Mouse (Mus musculus): ENCODE measurements around the gene Vav2. TPM values are rescaled to one million over a fixed set of nuclear protein-coding genes. Genes with fewer than 3 reads are reported as not detected.
A peak's percentile ranks its signal among the peaks of the same experiment; 100 is the strongest.

Gene Vav2
- polyA plus RNA-seq, 1 experiment from 2014 or later = 13.9 TPM

DNA sequence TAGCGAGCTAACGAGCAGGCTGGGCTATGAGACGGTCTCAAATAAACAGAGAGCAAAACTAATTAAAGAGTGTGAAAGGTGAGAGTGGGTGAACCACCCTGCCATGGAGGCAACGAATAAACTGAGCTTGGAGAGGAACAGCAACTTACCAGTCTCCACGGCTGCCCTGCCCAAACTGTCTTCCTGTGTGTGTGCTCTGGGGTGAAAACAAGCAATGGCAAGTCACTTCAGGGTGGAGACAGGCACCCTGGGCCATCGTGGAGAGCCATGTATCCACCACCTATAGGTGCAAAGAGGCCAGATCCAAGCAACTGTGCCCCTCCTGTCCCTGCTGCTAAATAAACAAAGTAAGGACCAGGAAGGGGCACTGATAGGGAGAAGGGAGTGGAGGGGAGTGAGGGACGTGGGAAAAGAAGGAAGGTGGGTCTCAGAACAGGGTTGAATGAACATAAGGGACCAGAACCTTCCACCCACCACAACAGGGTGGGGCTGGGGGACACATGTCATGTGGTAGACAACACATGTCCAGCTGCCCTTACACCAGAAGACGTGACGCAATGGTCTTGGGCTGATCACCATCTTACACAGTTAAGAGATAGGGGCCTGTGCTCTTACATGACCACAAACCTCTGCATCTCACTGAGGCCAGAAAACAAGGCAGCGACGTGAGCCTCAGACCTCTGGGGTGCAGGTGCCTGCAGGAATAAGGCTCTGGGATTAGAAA, 11.6 kb downstream of the Vav2 start:
- Histone ChIP-seq H3K9me3 (no peaks in the 10 kb centered on the region), H3K27me3 (replicated peaks) (no peaks in the 10 kb centered on the region), H3K27ac (peak overlapping the region; percentile 37), H3K4me2 (no peak overlapping the region), H3K4me3 (no peak overlapping the region), H3K36me3 (replicated peaks) (no peaks in the 10 kb centered on the region), H3K9ac (no peak overlapping the region), H3K4me1 (peaks cover 64% of the 10 kb centered on the region)
- WGBS = 71% methylated on average over 11 of the region's 11 CpGs
- no peak for ATAC-seq (replicated peaks)

- Histone ChIP-seq H3K9ac (no peak overlapping the region), H3K27ac (peak overlapping the region; percentile 37), H3K4me1 (peaks cover 65% of the 10 kb centered on the region), H3K4me2 (peak overlapping the region; percentile 0; the same call in 1 of the 2 replicates), H3K36me3 (replicated peaks) (no peaks in the 10 kb centered on the region), H3K27me3 (replicated peaks) (no peaks in the 10 kb centered on the region), H3K9me3 (no peaks in the 10 kb centered on the region), H3K4me3 (no peak overlapping the region)
- peak; percentile 82 for ATAC-seq (replicated peaks)
- WGBS = 12% methylated on average over 16 of the region's 16 CpGs
These were observed 12.7 kb downstream of the Vav2 start for GRCm38 (mm10) chr2:27413936-27414657.

GRCm38 (mm10) chr2:27413582-27413935, 13.3 kb downstream of the Vav2 start:
- H3K27ac ChIP-seq = peak overlapping the region; percentile 37
- ATAC-seq (replicated peaks) = no peak
- H3K9ac ChIP-seq = no peak overlapping the region
- no peaks in the 10 kb centered on the region for H3K27me3 ChIP-seq (replicated peaks)
- no peak overlapping the region for H3K4me2 ChIP-seq
- H3K4me3 ChIP-seq = no peak overlapping the region
- WGBS = 11% methylated on average over 2 of the region's 2 CpGs
- no peaks in the 10 kb centered on the region for H3K9me3 ChIP-seq
- H3K36me3 ChIP-seq (replicated peaks) = no peaks in the 10 kb centered on the region
- peaks cover 65% of the 10 kb centered on the region for H3K4me1 ChIP-seq

DNA sequence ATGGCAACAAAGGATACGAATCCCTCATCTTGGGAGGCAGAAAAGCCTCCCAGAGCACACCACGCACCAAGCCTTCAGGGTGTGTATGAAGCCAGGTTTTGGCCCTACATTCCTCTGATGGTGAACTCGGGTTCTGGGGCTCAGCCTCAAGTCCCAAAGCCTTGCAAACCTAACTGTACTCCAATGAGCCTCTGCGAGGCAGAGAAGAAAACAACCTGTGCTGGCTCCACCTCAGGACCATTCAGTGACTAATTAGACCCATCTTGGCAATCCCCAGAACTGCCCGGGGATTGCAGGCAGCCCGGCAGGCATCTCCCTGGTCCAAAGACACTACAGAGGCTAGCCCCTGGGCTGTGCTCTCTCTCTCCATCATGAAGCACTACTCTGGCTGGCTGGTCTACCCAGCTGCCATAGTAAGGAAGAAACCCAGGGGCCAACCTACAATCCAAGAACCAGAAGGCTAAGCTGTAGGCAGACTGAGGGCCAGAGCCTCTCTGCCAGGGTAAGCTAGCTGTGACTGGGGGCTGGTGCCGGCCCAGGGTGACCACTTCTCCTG, 14.5 kb downstream of the Vav2 start:
- Histone ChIP-seq H3K4me2 (no peak overlapping the region), H3K9me3 (no peaks in the 10 kb centered on the region), H3K27me3 (replicated peaks) (no peaks in the 10 kb centered on the region), H3K4me1 (peaks cover 64% of the 10 kb centered on the region), H3K4me3 (no peak overlapping the region), H3K27ac (peak overlapping the region; percentile 57), H3K36me3 (replicated peaks) (no peaks in the 10 kb centered on the region), H3K9ac (no peak overlapping the region)
- 11% methylated on average over 7 of the region's 7 CpGs for WGBS
- ATAC-seq (replicated peaks) = no peak

GRCm38 (mm10) chr2:27411688-27412174, 15.1 kb downstream of the Vav2 start:
- Histone ChIP-seq H3K27me3 (replicated peaks) (no peaks in the 10 kb centered on the region), H3K9ac (no peak overlapping the region), H3K4me3 (no peak overlapping the region), H3K9me3 (no peaks in the 10 kb centered on the region), H3K36me3 (replicated peaks) (no peaks in the 10 kb centered on the region), H3K27ac (peak overlapping the region; percentile 57), H3K4me2 (no peak overlapping the region), H3K4me1 (peaks cover 64% of the 10 kb centered on the region)
- 0 out of 2 replicates have a peak, but pooled peaks have one; percentile 19 for ATAC-seq (replicated peaks)
- whole genome bisulfite sequencing = 17% methylated on average over 8 of the region's 8 CpGs

GRCm38 (mm10) chr2:27410518-27411140, 16.2 kb downstream of the Vav2 start:
- Histone ChIP-seq H3K27me3 (replicated peaks) (no peaks in the 10 kb centered on the region), H3K4me2 (no peak overlapping the region), H3K9me3 (no peaks in the 10 kb centered on the region), H3K4me1 (peaks cover 58% of the 10 kb centered on the region), H3K27ac (no peak overlapping the region), H3K4me3 (no peak overlapping the region), H3K36me3 (replicated peaks) (no peaks in the 10 kb centered on the region), H3K9ac (no peak overlapping the region)
- no peak for ATAC-seq (replicated peaks)
- 92% methylated on average over 6 of the region's 6 CpGs for whole genome bisulfite sequencing

- no peak overlapping the region for H3K9ac ChIP-seq
These were observed 18.6 kb downstream of the Vav2 start for GRCm38 (mm10) chr2:27408194-27408593.

GRCm38 (mm10) chr2:27406928-27407327, 19.9 kb downstream of the Vav2 start:
- H3K36me3 ChIP-seq (replicated peaks) = no peaks in the 10 kb centered on the region
- H3K4me2 ChIP-seq = no peak overlapping the region
- no peak overlapping the region for H3K9ac ChIP-seq
- no peak overlapping the region for H3K4me3 ChIP-seq
- ATAC-seq (replicated peaks) = no peak
- no peaks in the 10 kb centered on the region for H3K9me3 ChIP-seq
- H3K27ac ChIP-seq = no peak overlapping the region
- H3K4me1 ChIP-seq = peaks cover 35% of the 10 kb centered on the region
- 95% methylated on average over 5 of the region's 5 CpGs for WGBS
- H3K27me3 ChIP-seq (replicated peaks) = no peaks in the 10 kb centered on the region

More at GRCm38 (mm10) chr2:27408194-27408593, 18.6 kb downstream of the Vav2 start:
- H3K27ac ChIP-seq = no peak overlapping the region
- no peaks in the 10 kb centered on the region for H3K36me3 ChIP-seq (replicated peaks)
- no peaks in the 10 kb centered on the region for H3K9me3 ChIP-seq
- H3K4me2 ChIP-seq = no peak overlapping the region
- H3K4me1 ChIP-seq = peaks cover 46% of the 10 kb centered on the region
- no peak overlapping the region for H3K4me3 ChIP-seq
- no peak for ATAC-seq (replicated peaks)
- H3K27me3 ChIP-seq (replicated peaks) = no peaks in the 10 kb centered on the region
- WGBS = 77% methylated on average over 3 of the region's 3 CpGs

DNA sequence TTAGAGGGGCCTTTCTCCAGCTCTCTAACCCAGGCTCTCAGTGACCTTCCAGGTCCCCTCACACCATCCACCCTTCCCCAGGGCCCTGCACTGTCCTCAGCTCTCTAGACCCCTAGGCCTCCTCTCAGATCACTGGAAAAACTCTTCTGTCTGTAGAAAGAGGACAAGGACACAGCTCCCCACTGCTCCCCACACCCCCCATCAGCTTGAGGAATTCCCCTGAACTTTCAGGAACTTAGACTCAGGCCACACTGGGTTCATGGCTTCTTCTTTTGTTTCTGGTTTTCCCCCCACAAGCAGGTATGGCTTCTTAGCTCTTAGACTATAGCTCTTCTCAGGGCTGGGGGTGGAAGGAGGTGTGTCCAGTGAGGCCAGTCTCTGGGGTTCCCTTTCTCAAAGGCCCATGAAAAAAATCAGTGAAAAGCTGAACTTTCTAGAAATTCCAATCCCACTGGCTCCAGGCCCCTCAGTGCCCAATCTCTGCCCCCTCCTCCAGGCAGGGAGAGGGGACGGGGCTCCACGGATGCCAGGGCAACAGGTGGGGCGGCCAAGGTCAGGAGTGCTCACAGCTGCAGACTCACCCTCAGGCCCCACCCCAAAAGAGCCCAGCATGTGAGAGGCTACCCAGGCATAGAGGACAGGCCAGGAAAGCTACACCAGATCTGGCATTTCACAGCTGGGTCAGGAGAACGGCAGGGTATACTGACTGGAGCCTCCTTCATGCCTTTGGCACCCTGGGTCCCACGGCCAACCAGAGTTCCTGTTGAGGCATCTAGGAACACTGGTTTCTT, 21.5 kb downstream of the Vav2 start:
- Histone ChIP-seq H3K9me3 (no peaks in the 10 kb centered on the region), H3K4me1 (peaks cover 26% of the 10 kb centered on the region), H3K4me3 (no peak overlapping the region), H3K27ac (no peak overlapping the region), H3K4me2 (no peak overlapping the region), H3K27me3 (replicated peaks) (no peaks in the 10 kb centered on the region), H3K9ac (no peak overlapping the region), H3K36me3 (replicated peaks) (no peaks in the 10 kb centered on the region)
- no peak for ATAC-seq (replicated peaks)
- WGBS = 69% methylated on average over 5 of the region's 5 CpGs

DNA sequence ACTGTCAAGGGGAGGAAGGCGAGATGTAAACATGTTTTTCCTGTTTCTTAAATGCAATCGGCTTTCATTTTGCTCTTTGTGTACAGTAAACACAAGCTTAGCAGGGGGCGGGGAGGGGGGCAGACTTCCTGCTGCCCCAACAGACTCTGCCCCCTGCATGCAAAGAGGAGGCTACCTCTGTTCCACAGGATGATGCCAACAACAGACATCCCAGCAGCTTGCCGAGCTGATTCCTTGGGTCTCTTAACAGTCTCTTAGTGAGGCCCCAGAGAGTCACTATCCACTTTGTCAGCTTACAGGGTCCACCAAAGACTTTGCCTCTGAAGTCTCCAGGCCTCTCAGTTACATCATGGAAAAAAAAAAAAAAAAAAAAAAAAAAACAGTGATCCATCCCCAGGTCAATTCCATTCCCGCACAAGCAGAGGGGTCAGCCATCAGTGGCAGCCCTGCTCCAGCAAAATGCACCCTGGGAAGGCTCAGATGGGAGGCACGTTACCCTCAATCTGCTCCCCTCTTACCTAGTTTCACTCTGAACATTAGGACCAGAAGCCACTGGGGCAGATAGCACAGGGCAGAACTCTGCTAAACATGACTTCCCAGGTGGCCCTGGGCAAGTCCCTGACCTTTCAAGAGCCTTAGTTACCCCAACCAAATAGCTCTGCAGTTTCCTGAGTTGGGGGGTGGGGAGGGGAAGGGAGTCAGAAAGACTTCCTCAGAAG, 22.3 kb downstream of the Vav2 start:
- Histone ChIP-seq H3K9ac (no peak overlapping the region), H3K27me3 (replicated peaks) (no peaks in the 10 kb centered on the region), H3K9me3 (no peaks in the 10 kb centered on the region), H3K4me1 (peaks cover 24% of the 10 kb centered on the region), H3K4me3 (no peak overlapping the region), H3K4me2 (no peak overlapping the region), H3K36me3 (replicated peaks) (no peaks in the 10 kb centered on the region), H3K27ac (no peak overlapping the region)
- no peak for ATAC-seq (replicated peaks)
- 53% methylated on average over 6 of the region's 6 CpGs for WGBS

GRCm38 (mm10) chr2:27401544-27401943, 25.3 kb downstream of the Vav2 start:
- H3K4me3 ChIP-seq = no peak overlapping the region
- WGBS = 93% methylated on average over 2 of the region's 2 CpGs
- no peak for ATAC-seq (replicated peaks)

More at GRCm38 (mm10) chr2:27401544-27401943, 25.3 kb downstream of the Vav2 start:
- peaks cover 20% of the 10 kb centered on the region for H3K4me1 ChIP-seq
- H3K4me2 ChIP-seq = no peak overlapping the region
- H3K27me3 ChIP-seq (replicated peaks) = no peaks in the 10 kb centered on the region
- H3K9me3 ChIP-seq = no peaks in the 10 kb centered on the region
- H3K9ac ChIP-seq = no peak overlapping the region
- no peaks in the 10 kb centered on the region for H3K36me3 ChIP-seq (replicated peaks)
- H3K27ac ChIP-seq = no peak overlapping the region

Measured in midbrain, embryonic 15.5 days (tissue).